ENCODE assay signal across 30 mouse cellular contexts in the genomic region with DNA sequence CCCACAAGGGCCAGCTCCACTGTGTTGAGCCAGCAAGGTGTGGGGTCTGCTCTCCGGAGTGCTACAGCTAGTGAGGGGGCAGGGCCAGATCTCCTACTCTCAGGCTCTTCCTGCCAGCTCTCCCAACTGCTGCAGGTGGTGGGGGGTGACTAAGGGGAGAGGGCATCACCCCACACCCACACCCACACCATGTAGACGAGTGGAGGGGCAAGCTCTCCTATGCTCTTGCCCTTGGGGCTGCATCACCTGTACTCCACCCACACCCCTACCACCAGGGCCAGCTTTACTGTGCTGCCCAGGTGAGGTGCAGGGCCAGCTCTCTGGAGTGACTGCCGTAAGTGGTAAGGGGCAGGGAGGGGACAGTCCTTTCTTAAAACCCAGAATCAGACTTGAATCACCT.
A peak's percentile ranks its signal among the peaks of the same experiment; 100 is the strongest.
DNase-seq lines count a peak whose midpoint lies in the region; ATAC-seq lines count a peak whose summit lies in the region.
"Had no signal": no experiment of that assay in that cellular context is flagged by ENCODE, and none has a peak within 500 bp of the region (broad histone marks: within the 10 kb centered on the region; RNA-seq: fewer than 3 reads in every experiment).

No protein-coding gene starts in this region.

- no peaks in the 10 kb centered on the region for H3K27me3 ChIP-seq in forebrain, embryonic 11.5 days (ENCODE audit: control insufficient read depth, insufficient read depth, low read length)
- H3K27me3 ChIP-seq in forebrain, embryonic 13.5 days, result no peaks in the 10 kb centered on the region; the same call in 1 of the 2 replicates
- H3K27me3 ChIP-seq in kidney, embryonic 16.5 days (ENCODE audit: insufficient read depth, low read length), result no peaks in the 10 kb centered on the region
- no peaks in the 10 kb centered on the region for H3K27me3 ChIP-seq in kidney, embryonic 14.5 days (ENCODE audit: control insufficient read depth, insufficient read depth, low read length)
- no peaks in the 10 kb centered on the region for H3K27me3 ChIP-seq in midbrain, embryonic 11.5 days (ENCODE audit: control insufficient read depth, insufficient read depth, low read length)
- no peaks in the 10 kb centered on the region for H3K27me3 ChIP-seq in midbrain, embryonic 10.5 days (ENCODE audit: low read depth, poor library complexity, severe bottlenecking)
- 0 out of 2 replicates have a peak, but pooled peaks cover 2% of the 10 kb centered on the region for H3K27me3 ChIP-seq in limb, embryonic 13.5 days
- H3K27me3 ChIP-seq: forebrain, embryonic 12.5 days; heart, embryonic 12.5 days; liver, embryonic 15.5 days; neural tube, embryonic 12.5 days had no signal

- no peak overlapping the region for H3K27ac ChIP-seq in forebrain, embryonic 11.5 days (ENCODE audit: low read depth, low read length)
- H3K27ac ChIP-seq in forebrain, embryonic 13.5 days, result no peak overlapping the region
- H3K27ac ChIP-seq in kidney, embryonic 16.5 days (ENCODE audit: low read length), result no peak overlapping the region
- H3K27ac ChIP-seq in kidney, embryonic 14.5 days (ENCODE audit: low read depth, low read length), result no peak overlapping the region
- H3K27ac ChIP-seq in midbrain, embryonic 11.5 days (ENCODE audit: low read depth, low read length), result no peak overlapping the region
- H3K27ac ChIP-seq in midbrain, embryonic 10.5 days (replicated peaks), result no peak overlapping the region
- H3K27ac ChIP-seq in limb, embryonic 13.5 days, result no peak overlapping the region
- H3K27ac ChIP-seq: forebrain, embryonic 12.5 days; hindbrain, embryonic 14.5 days; limb, embryonic 12.5 days; liver, embryonic 15.5 days; macrophage; neural tube, embryonic 12.5 days had no signal

- DNase-seq in forebrain, embryonic 11.5 days (ENCODE audit: low spot score), result no peak
- no peak for DNase-seq in midbrain, embryonic 11.5 days (ENCODE audit: low spot score, missing footprints)
- no peak for DNase-seq in midbrain, embryonic 10.5 days (ENCODE audit: low spot score)
- DNase-seq: adrenal gland, adult 8-10 months; cerebellum, adult 2 months; cerebellum, postnatal 25 days; gastrocnemius, postnatal 14 days; heart, adult 18-20 months; heart, postnatal 4 days; kidney, adult 8-10 months; kidney, postnatal 25 days; lung, embryonic 14.5 days; right cerebral cortex, adult 18-20 months; spleen, adult 18-20 months; thymus, postnatal 4 days had no signal

- H3K4me2 ChIP-seq in forebrain, embryonic 11.5 days (ENCODE audit: low read depth, low read length, severe bottlenecking), result no peak overlapping the region
- no peak overlapping the region for H3K4me2 ChIP-seq in forebrain, embryonic 13.5 days
- no peak overlapping the region for H3K4me2 ChIP-seq in kidney, embryonic 16.5 days (replicated peaks; ENCODE audit: low read depth, low read length)
- no peak overlapping the region for H3K4me2 ChIP-seq in kidney, embryonic 14.5 days (replicated peaks; ENCODE audit: low read depth, low read length)
- no peak overlapping the region for H3K4me2 ChIP-seq in midbrain, embryonic 11.5 days
- no peak overlapping the region for H3K4me2 ChIP-seq in limb, embryonic 13.5 days (replicated peaks)
- H3K4me2 ChIP-seq: forebrain, embryonic 12.5 days; heart, embryonic 12.5 days; hindbrain, embryonic 14.5 days; limb, embryonic 12.5 days; liver, embryonic 15.5 days; lung, embryonic 14.5 days; neural tube, embryonic 12.5 days had no signal

- 73% methylated on average over 3 of the region's 3 CpGs for WGBS in forebrain, embryonic 11.5 days
- 84% methylated on average over 3 of the region's 3 CpGs for WGBS in forebrain, embryonic 13.5 days
- WGBS in kidney, embryonic 16.5 days, result 76% methylated on average over 3 of the region's 3 CpGs
- 61% methylated on average over 3 of the region's 3 CpGs for WGBS in kidney, embryonic 14.5 days
- 87% methylated on average over 3 of the region's 3 CpGs for WGBS in midbrain, embryonic 11.5 days
- 70% methylated on average over 3 of the region's 3 CpGs for WGBS in midbrain, embryonic 10.5 days
- 57% methylated on average over 3 of the region's 3 CpGs for WGBS in limb, embryonic 13.5 days

- H3K9ac ChIP-seq in forebrain, embryonic 11.5 days (ENCODE audit: low read length), result no peak overlapping the region
- no peak overlapping the region for H3K9ac ChIP-seq in forebrain, embryonic 13.5 days
- H3K9ac ChIP-seq in kidney, embryonic 16.5 days (replicated peaks; ENCODE audit: low read length), result no peak overlapping the region
- no peak overlapping the region for H3K9ac ChIP-seq in kidney, embryonic 14.5 days (ENCODE audit: low read depth, low read length)
- H3K9ac ChIP-seq in midbrain, embryonic 11.5 days (ENCODE audit: low read length), result no peak overlapping the region
- no peak overlapping the region for H3K9ac ChIP-seq in limb, embryonic 13.5 days
- H3K9ac ChIP-seq: forebrain, embryonic 12.5 days; heart, embryonic 12.5 days; hindbrain, embryonic 14.5 days; limb, embryonic 12.5 days; liver, embryonic 15.5 days; lung, embryonic 14.5 days; neural tube, embryonic 12.5 days had no signal

- no peaks in the 10 kb centered on the region for H3K36me3 ChIP-seq in forebrain, embryonic 11.5 days (ENCODE audit: control insufficient read depth, insufficient read depth, low read length)
- H3K36me3 ChIP-seq in forebrain, embryonic 13.5 days (ENCODE audit: poor library complexity, severe bottlenecking), result no peaks in the 10 kb centered on the region
- no peaks in the 10 kb centered on the region for H3K36me3 ChIP-seq in kidney, embryonic 16.5 days (ENCODE audit: insufficient read depth, low read length)
- H3K36me3 ChIP-seq in kidney, embryonic 14.5 days (ENCODE audit: control insufficient read depth, insufficient read depth, low read length), result no peaks in the 10 kb centered on the region
- H3K36me3 ChIP-seq in midbrain, embryonic 11.5 days (ENCODE audit: control insufficient read depth, insufficient read depth, low read length), result no peaks in the 10 kb centered on the region
- no peaks in the 10 kb centered on the region for H3K36me3 ChIP-seq in midbrain, embryonic 10.5 days
- no peaks in the 10 kb centered on the region for H3K36me3 ChIP-seq in limb, embryonic 13.5 days
- H3K36me3 ChIP-seq: forebrain, embryonic 12.5 days; G1E; heart, embryonic 12.5 days; limb, embryonic 12.5 days; liver, embryonic 15.5 days; neural tube, embryonic 12.5 days had no signal

- ATAC-seq in forebrain, embryonic 11.5 days (replicated peaks; ENCODE audit: low FRiP score), result 0 out of 2 replicates have a peak, but pooled peaks have one; percentile 42
- no peak for ATAC-seq in forebrain, embryonic 13.5 days
- ATAC-seq in kidney, embryonic 16.5 days (ENCODE audit: low FRiP score, low TSS enrichment), result peak; percentile 39; the same call in 1 of the 2 replicates
- no peak for ATAC-seq in kidney, embryonic 14.5 days (ENCODE audit: low FRiP score, low TSS enrichment)
- 0 out of 2 replicates have a peak, but pooled peaks have one; percentile 22 for ATAC-seq in midbrain, embryonic 11.5 days (ENCODE audit: low FRiP score)
- ATAC-seq in limb, embryonic 13.5 days (ENCODE audit: low FRiP score, low read depth), result 0 out of 2 replicates have a peak, but pooled peaks have one; percentile 24
- ATAC-seq: inflammation-experienced regulatory T-cells, adult 6 months had no signal

- H3K9me3 ChIP-seq in forebrain, embryonic 11.5 days (ENCODE audit: control insufficient read depth, low read length), result no peaks in the 10 kb centered on the region
- H3K9me3 ChIP-seq in forebrain, embryonic 13.5 days (replicated peaks), result no peaks in the 10 kb centered on the region
- no peaks in the 10 kb centered on the region for H3K9me3 ChIP-seq in kidney, embryonic 16.5 days (ENCODE audit: low read length)
- H3K9me3 ChIP-seq in kidney, embryonic 14.5 days (ENCODE audit: control insufficient read depth, low read length), result no peaks in the 10 kb centered on the region
- H3K9me3 ChIP-seq in midbrain, embryonic 11.5 days (ENCODE audit: control insufficient read depth, low read length), result no peaks in the 10 kb centered on the region
- no peaks in the 10 kb centered on the region for H3K9me3 ChIP-seq in midbrain, embryonic 10.5 days (replicated peaks)
- no peaks in the 10 kb centered on the region for H3K9me3 ChIP-seq in limb, embryonic 13.5 days
- H3K9me3 ChIP-seq: forebrain, embryonic 12.5 days; heart, embryonic 12.5 days; limb, embryonic 12.5 days; liver, embryonic 15.5 days; neural tube, embryonic 12.5 days had no signal

- no peak overlapping the region for H3K4me3 ChIP-seq in forebrain, embryonic 11.5 days (ENCODE audit: low read depth, low read length)
- no peak overlapping the region for H3K4me3 ChIP-seq in forebrain, embryonic 13.5 days
- no peak overlapping the region for H3K4me3 ChIP-seq in kidney, embryonic 16.5 days (ENCODE audit: low read length)
- no peak overlapping the region for H3K4me3 ChIP-seq in kidney, embryonic 14.5 days (ENCODE audit: low read length)
- no peak overlapping the region for H3K4me3 ChIP-seq in midbrain, embryonic 11.5 days (ENCODE audit: low read depth, low read length)
- H3K4me3 ChIP-seq in midbrain, embryonic 10.5 days, result no peak overlapping the region
- H3K4me3 ChIP-seq in limb, embryonic 13.5 days, result no peak overlapping the region
- H3K4me3 ChIP-seq: erythroblast, embryonic 14.5 days; forebrain, embryonic 12.5 days; heart, embryonic 12.5 days; limb, embryonic 12.5 days; liver, embryonic 15.5 days; myocyte; neural tube, embryonic 12.5 days had no signal

- H3K4me1 ChIP-seq in forebrain, embryonic 11.5 days (replicated peaks; ENCODE audit: control insufficient read depth, insufficient read depth, low read length), result no peaks in the 10 kb centered on the region
- H3K4me1 ChIP-seq in forebrain, embryonic 13.5 days, result 0 out of 2 replicates have a peak, but pooled peaks cover 5% of the 10 kb centered on the region
- 0 out of 2 replicates have a peak, but pooled peaks cover 3% of the 10 kb centered on the region for H3K4me1 ChIP-seq in kidney, embryonic 16.5 days (ENCODE audit: insufficient read depth, low read length)
- no peaks in the 10 kb centered on the region for H3K4me1 ChIP-seq in kidney, embryonic 14.5 days (ENCODE audit: control insufficient read depth, insufficient read depth, low read length)
- H3K4me1 ChIP-seq in midbrain, embryonic 11.5 days (ENCODE audit: control insufficient read depth, insufficient read depth, low read length), result no peaks in the 10 kb centered on the region
- no peaks in the 10 kb centered on the region for H3K4me1 ChIP-seq in midbrain, embryonic 10.5 days
- peaks cover 24% of the 10 kb centered on the region for H3K4me1 ChIP-seq in limb, embryonic 13.5 days
- H3K4me1 ChIP-seq: forebrain, embryonic 12.5 days; liver, embryonic 15.5 days; neural tube, embryonic 12.5 days had no signal

Comparison
In these comparisons a context has a peak if more than half of its experiments do, and no peak if none do; other contexts are left out.
1. ATAC-seq: peak in forebrain, embryonic 11.5 days (single experiment), kidney, embryonic 16.5 days (single experiment), midbrain, embryonic 11.5 days (single experiment) and limb, embryonic 13.5 days (single experiment); none in forebrain, embryonic 13.5 days (single experiment) and kidney, embryonic 14.5 days (single experiment).